Mouse (Mus musculus): ENCODE measurements around the gene Rbm17. TPM values are rescaled to one million over a fixed set of nuclear protein-coding genes. Genes with fewer than 3 reads are reported as not detected.
A peak's percentile ranks its signal among the peaks of the same experiment; 100 is the strongest.

The Rbm17 gene
- total and polyA plus RNA-seq, 3 experiments: 199 to 405 (median 239) TPM

- peak; percentile 90 for TF ChIP-seq HCFC1 (IDR thresholded peaks at IDR 0.05; ENCODE audit: low read depth, low read length)
These were observed 1.2 kb downstream of the Rbm17 start (continued) for GRCm38 (mm10) chr2:11602506-11603489.

GRCm38 (mm10) chr2:11601795-11602194, 2.2 kb downstream of the Rbm17 start:
- Histone ChIP-seq H3K4me1 (ENCODE audit: control insufficient read depth in 1 of 2, insufficient read depth in 2 of 2) (peaks cover 0 to 46% of the 10 kb centered on the region in 2 experiments; a peak in 2 of 4 replicates), H3K36me3 (replicated peaks in 1 of 2; ENCODE audit: control insufficient read depth in 1 of 2, insufficient read depth in 1 of 2, low read length in 1 of 2) (peaks cover 28 to 40% of the 10 kb centered on the region in 2 experiments), H3K9ac (ENCODE audit: insufficient read depth, low read depth) (peak overlapping the region; percentile 87), H3K4me3 (replicated peaks in 1 of 3; ENCODE audit: low read depth in 2 of 3, low read length in 2 of 3, poor library complexity in 1 of 3) (peak overlapping the region; percentile 77 to 98 (median 95)), H3K27me3 (replicated peaks) (no peaks in the 10 kb centered on the region), H3K27ac (ENCODE audit: insufficient read depth, low read depth) (no peak overlapping the region), H3K4me2 (ENCODE audit: insufficient read depth, low read depth, poor library complexity, severe bottlenecking) (peak overlapping the region; percentile 97), H3K9me3 (replicated peaks; ENCODE audit: low read length) (no peaks in the 10 kb centered on the region), H3K79me2 (replicated peaks; ENCODE audit: control insufficient read depth, extremely low read depth, insufficient read depth, poor library complexity, severe bottlenecking) (peaks cover 56% of the 10 kb centered on the region)
- TF ChIP-seq MAX (IDR thresholded peaks at IDR 0.05; ENCODE audit: low read length): peak; percentile 56; the same call in 1 of the 2 replicates
- no peak for TF ChIP-seq ZNF384 (IDR thresholded peaks at IDR 0.05; ENCODE audit: low read depth, low read length)
- TF ChIP-seq MXI1 (IDR thresholded peaks at IDR 0.05; ENCODE audit: low read depth, low read length): 0 out of 2 replicates have a peak, but pooled peaks have one; percentile 50
- TF ChIP-seq MYC (IDR thresholded peaks at IDR 0.05; ENCODE audit: low read depth, low read length): peak; percentile 71; the same call in 1 of the 2 replicates
- peak; percentile 45; the same call in 1 of the 2 replicates for TF ChIP-seq CHD1 (IDR thresholded peaks at IDR 0.05; ENCODE audit: low read depth, low read length)
- no peak for TF ChIP-seq JUND (conservative IDR thresholded peaks at IDR 0.05; ENCODE audit: low read depth, low read length)
- in situ Hi-C loops (cut with MboI; ENCODE audit: low pct_ligation_motif_present, low pct_unique_long_range_greater_than_20kb, low sequenced_read_pairs) (no loop called here), dilution Hi-C loops (cut with MboI; ENCODE audit: extremely low pct_ligation_motif_present, extremely low pct_unique_long_range_greater_than_20kb, low sequenced_read_pairs) (no loop called here)
- no peak for DNase-seq (ENCODE audit: extremely low read depth)

GRCm38 (mm10) chr2:11597906-11598305, 6.0 kb downstream of the Rbm17 start:
- Histone ChIP-seq H3K9ac (ENCODE audit: insufficient read depth, low read depth) (no peak overlapping the region), H3K4me1 (ENCODE audit: control insufficient read depth in 1 of 2, insufficient read depth in 2 of 2) (peaks cover 0 to 37% of the 10 kb centered on the region in 2 experiments; a peak in 2 of 4 replicates), H3K9me3 (replicated peaks; ENCODE audit: low read length) (no peaks in the 10 kb centered on the region), H3K27ac (ENCODE audit: insufficient read depth, low read depth) (no peak overlapping the region), H3K27me3 (replicated peaks) (no peaks in the 10 kb centered on the region), H3K79me2 (replicated peaks; ENCODE audit: control insufficient read depth, extremely low read depth, insufficient read depth, poor library complexity, severe bottlenecking) (peaks cover 56% of the 10 kb centered on the region), H3K4me3 (replicated peaks in 1 of 3; ENCODE audit: low read depth in 2 of 3, low read length in 2 of 3, poor library complexity in 1 of 3) (no peak overlapping the region), H3K36me3 (replicated peaks in 1 of 2; ENCODE audit: control insufficient read depth in 1 of 2, insufficient read depth in 1 of 2, low read length in 1 of 2) (peaks cover 58 to 71% of the 10 kb centered on the region in 2 experiments), H3K4me2 (ENCODE audit: insufficient read depth, low read depth, poor library complexity, severe bottlenecking) (no peak overlapping the region)
- DNase-seq (ENCODE audit: extremely low read depth): no peak
- TF ChIP-seq RCOR1 (conservative IDR thresholded peaks at IDR 0.05; ENCODE audit: low read depth, low read length) (no peak), MAZ (IDR thresholded peaks at IDR 0.05; ENCODE audit: low read depth, low read length) (no peak), IRF4 (IDR thresholded peaks at IDR 0.05; ENCODE audit: low read depth, low read length) (no peak), USF2 (conservative IDR thresholded peaks at IDR 0.05; ENCODE audit: low read depth, low read length) (no peak), ZNF384 (IDR thresholded peaks at IDR 0.05; ENCODE audit: low read depth, low read length) (no peak), PAX5 (IDR thresholded peaks at IDR 0.05; ENCODE audit: low read length) (no peak), JUN (IDR thresholded peaks at IDR 0.05; ENCODE audit: insufficient read depth, low read depth, low read length) (no peak), CHD1 (IDR thresholded peaks at IDR 0.05; ENCODE audit: low read depth, low read length) (no peak), UBTF (IDR thresholded peaks at IDR 0.05; ENCODE audit: low read depth, low read length) (no peak), JUND (conservative IDR thresholded peaks at IDR 0.05; ENCODE audit: low read depth, low read length) (no peak), BHLHE40 (IDR thresholded peaks at IDR 0.05; ENCODE audit: low read depth, low read length) (no peak), POLR2A (IDR thresholded peaks at IDR 0.05; ENCODE audit: low read depth, low read length) (no peak), TBP (conservative IDR thresholded peaks at IDR 0.05; ENCODE audit: low read depth, low read length) (no peak), RAD21 (IDR thresholded peaks at IDR 0.05; ENCODE audit: low read depth, low read length) (no peak), GABPA (IDR thresholded peaks at IDR 0.05; ENCODE audit: insufficient replicate concordance, low read depth, low read length) (no peak), POLR2AphosphoS2 (IDR thresholded peaks at IDR 0.05; ENCODE audit: low read depth, low read length) (no peak), MAX (IDR thresholded peaks at IDR 0.05; ENCODE audit: low read length) (no peak), MYC (IDR thresholded peaks at IDR 0.05; ENCODE audit: low read depth, low read length) (no peak), SIN3A (IDR thresholded peaks at IDR 0.05; ENCODE audit: low read length) (no peak)
- in situ Hi-C loops (cut with MboI; ENCODE audit: low pct_ligation_motif_present, low pct_unique_long_range_greater_than_20kb, low sequenced_read_pairs): no loop called here
- dilution Hi-C loops (cut with MboI; ENCODE audit: extremely low pct_ligation_motif_present, extremely low pct_unique_long_range_greater_than_20kb, low sequenced_read_pairs): no loop called here

All from CH12.LX (cell line).